Mouse (Mus musculus): Measurements from ENCODE around the gene Tlr7. TPM values are rescaled to one million over a fixed set of nuclear protein-coding genes. Genes with fewer than 3 reads are reported as not detected.
"Not testable (repeated sequence)": the region's sequence is repeated elsewhere in the genome, so short reads cannot be mapped to it uniquely, and the experiment has no call there.

The Tlr7 gene
- polyA plus RNA-seq, 1 experiment from 2014 or later = 0.57 TPM

DNA sequence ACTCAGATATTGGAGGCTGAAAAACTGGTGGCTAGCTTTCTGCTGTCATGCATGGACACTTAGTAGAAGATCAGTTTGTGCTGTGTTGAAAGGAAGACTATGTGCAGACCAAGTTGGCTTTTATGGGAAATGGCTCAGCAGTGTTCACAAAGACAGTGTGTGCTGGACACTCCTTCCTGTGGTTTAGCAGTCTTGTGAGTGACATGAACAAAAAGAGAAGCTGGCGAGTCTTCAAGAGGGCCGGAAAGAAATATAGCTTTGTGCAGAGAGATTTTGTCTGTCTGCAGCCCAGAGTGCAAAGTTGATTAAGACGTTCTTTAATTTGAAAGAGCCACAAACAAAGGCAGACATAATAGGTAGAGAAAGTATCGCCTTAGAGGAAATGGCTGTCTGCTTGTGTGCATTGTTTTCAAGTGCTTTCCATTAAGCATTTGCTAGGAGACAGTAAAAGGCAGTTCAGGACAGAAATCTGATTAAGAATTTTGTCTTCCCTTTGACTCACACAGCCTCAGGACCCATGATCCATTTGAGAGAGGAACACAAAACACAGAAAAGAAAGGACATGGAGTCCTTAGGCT is 11.4 kb downstream of the Tlr7 start:
- Histone ChIP-seq H3K36me3 (ENCODE audit: control insufficient read depth, insufficient read depth, low read length) (no peaks in the 10 kb centered on the region), H3K4me3 (ENCODE audit: low read length) (no peak overlapping the region), H3K4me1 (ENCODE audit: control insufficient read depth, insufficient read depth, low read length) (no peaks in the 10 kb centered on the region), H3K9me3 (ENCODE audit: control insufficient read depth, low read length) (no peaks in the 10 kb centered on the region), H3K27me3 (replicated peaks; ENCODE audit: control insufficient read depth, insufficient read depth, low read length) (no peaks in the 10 kb centered on the region), H3K27ac (ENCODE audit: low read length) (no peak overlapping the region), H3K4me2 (ENCODE audit: low read depth, low read length) (no peak overlapping the region), H3K9ac (ENCODE audit: low read depth, low read length) (no peak overlapping the region)
- 65% methylated on average over 4 of the region's 4 CpGs for WGBS
- no peak for ATAC-seq

DNA sequence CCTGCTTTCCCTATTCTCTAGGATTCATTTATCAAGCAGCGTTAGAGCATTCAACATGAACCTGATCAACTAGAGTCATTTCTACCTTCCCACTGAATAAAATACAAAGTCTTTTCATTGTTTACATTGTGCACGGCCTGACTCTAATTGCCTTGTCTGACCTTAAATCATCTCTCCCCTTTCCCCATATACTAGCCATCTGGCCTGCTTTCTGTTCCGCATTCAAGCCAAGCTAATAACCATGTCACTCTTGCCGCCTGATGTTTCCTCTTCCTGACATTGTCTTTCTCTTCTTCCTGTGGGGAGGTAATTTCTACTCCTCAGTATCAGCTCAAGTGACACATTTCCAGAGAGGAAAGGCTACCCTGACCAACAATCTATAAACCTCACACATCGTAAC is 14.6 kb downstream of the Tlr7 start:
- H3K4me1 ChIP-seq (ENCODE audit: control insufficient read depth, insufficient read depth, low read length) = no peaks in the 10 kb centered on the region
- no peaks in the 10 kb centered on the region for H3K9me3 ChIP-seq (ENCODE audit: control insufficient read depth, low read length)
- no peak overlapping the region for H3K4me2 ChIP-seq (ENCODE audit: low read depth, low read length)
- H3K4me3 ChIP-seq (ENCODE audit: low read length) = no peak overlapping the region
- no peak for ATAC-seq
- H3K9ac ChIP-seq (ENCODE audit: low read depth, low read length) = no peak overlapping the region
- 50% methylated on average over 5 of the region's 5 CpGs for WGBS
- H3K27ac ChIP-seq (ENCODE audit: low read length) = no peak overlapping the region
- no peaks in the 10 kb centered on the region for H3K27me3 ChIP-seq (replicated peaks; ENCODE audit: control insufficient read depth, insufficient read depth, low read length)
- H3K36me3 ChIP-seq (ENCODE audit: control insufficient read depth, insufficient read depth, low read length) = no peaks in the 10 kb centered on the region

DNA sequence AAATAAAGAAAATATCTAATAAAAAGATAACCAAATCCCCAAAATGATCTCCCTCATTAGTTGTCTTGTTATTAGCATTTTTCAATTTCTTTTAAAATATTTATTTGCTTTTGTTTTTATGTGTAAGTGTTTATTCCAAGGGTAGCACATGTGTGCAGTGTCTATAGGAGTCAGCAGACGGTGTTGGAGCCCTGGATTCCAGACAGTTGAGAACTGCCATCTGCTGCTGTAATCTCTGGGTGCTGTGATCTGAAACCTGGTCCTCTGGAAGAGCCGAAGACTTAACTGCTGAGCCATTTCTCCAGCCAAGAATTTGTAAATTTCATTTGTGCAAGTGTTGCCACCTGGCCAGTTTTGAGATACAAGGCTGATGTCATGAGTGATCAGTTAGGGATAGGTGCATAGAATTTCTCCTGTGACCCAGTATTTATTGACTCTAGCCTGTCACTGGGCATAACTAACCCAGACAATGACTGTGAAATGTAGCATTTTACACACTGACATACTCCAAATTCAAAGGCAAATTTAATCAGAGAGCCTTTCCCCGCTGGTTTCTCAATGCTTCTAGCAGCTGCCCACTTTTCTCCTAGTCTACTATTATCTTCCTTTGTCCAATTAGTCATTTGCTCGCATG is 15.1 kb downstream of the Tlr7 start:
- Histone ChIP-seq H3K4me3 (ENCODE audit: low read length) (no peak overlapping the region), H3K9ac (ENCODE audit: low read depth, low read length) (no peak overlapping the region), H3K4me1 (ENCODE audit: control insufficient read depth, insufficient read depth, low read length) (no peaks in the 10 kb centered on the region), H3K4me2 (ENCODE audit: low read depth, low read length) (no peak overlapping the region), H3K27ac (ENCODE audit: low read length) (no peak overlapping the region), H3K36me3 (ENCODE audit: control insufficient read depth, insufficient read depth, low read length) (no peaks in the 10 kb centered on the region), H3K27me3 (replicated peaks; ENCODE audit: control insufficient read depth, insufficient read depth, low read length) (no peaks in the 10 kb centered on the region), H3K9me3 (ENCODE audit: control insufficient read depth, low read length) (no peaks in the 10 kb centered on the region)
- 63% methylated on average over 4 of the region's 4 CpGs for WGBS
- ATAC-seq = no peak

GRCm38 (mm10) chrX:167302061-167302460 is 28.3 kb downstream of the Tlr7 start:
- H3K4me1 ChIP-seq (ENCODE audit: control insufficient read depth, insufficient read depth, low read length); H3K27me3 ChIP-seq (replicated peaks; ENCODE audit: control insufficient read depth, insufficient read depth, low read length); H3K4me3 ChIP-seq (ENCODE audit: low read length); H3K9ac ChIP-seq (ENCODE audit: low read depth, low read length); H3K9me3 ChIP-seq (ENCODE audit: control insufficient read depth, low read length); ATAC-seq; H3K36me3 ChIP-seq (ENCODE audit: control insufficient read depth, insufficient read depth, low read length); H3K27ac ChIP-seq (ENCODE audit: low read length); H3K4me2 ChIP-seq (ENCODE audit: low read depth, low read length): not testable (repeated sequence)
- no CpG with 5 or more reads among the region's 1 CpGs for WGBS

DNA sequence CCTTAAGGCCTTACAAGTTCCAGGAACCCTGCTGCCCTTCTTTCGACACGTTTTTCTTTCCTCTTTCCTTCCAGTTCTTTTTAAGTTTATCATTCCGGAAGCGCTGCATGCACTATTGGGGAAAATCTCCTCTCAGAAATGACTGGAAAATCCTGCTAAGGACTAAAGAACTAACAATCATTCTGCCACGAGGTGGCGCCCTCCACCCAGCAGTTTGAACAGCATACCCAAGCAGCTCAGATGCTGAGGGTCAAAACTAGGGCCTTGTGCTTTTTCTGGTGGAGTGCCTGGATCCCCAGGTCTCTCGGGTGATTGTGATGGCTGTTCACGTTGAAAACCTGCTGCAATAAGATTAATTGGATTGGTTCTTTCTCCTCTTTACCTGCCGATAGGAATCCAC is 53.4 kb downstream of the Tlr7 start:
- peak overlapping the region; percentile 47 for H3K4me2 ChIP-seq (ENCODE audit: low read depth, low read length)
- H3K27ac ChIP-seq (ENCODE audit: low read length) = no peak overlapping the region
- H3K9me3 ChIP-seq (ENCODE audit: control insufficient read depth, low read length) = no peaks in the 10 kb centered on the region
- peak overlapping the region; percentile 28 for H3K4me3 ChIP-seq (ENCODE audit: low read length)
- no peak overlapping the region for H3K9ac ChIP-seq (ENCODE audit: low read depth, low read length)
- H3K4me1 ChIP-seq (ENCODE audit: control insufficient read depth, insufficient read depth, low read length) = no peaks in the 10 kb centered on the region
- 12% methylated on average over 9 of the region's 9 CpGs for WGBS
- no peaks in the 10 kb centered on the region for H3K36me3 ChIP-seq (ENCODE audit: control insufficient read depth, insufficient read depth, low read length)
- no peaks in the 10 kb centered on the region; the same call in 1 of the 2 replicates for H3K27me3 ChIP-seq (replicated peaks; ENCODE audit: control insufficient read depth, insufficient read depth, low read length)
- ATAC-seq = peak; percentile 70

- Histone ChIP-seq H3K9me3 (ENCODE audit: control insufficient read depth, low read length) (no peaks in the 10 kb centered on the region), H3K4me3 (ENCODE audit: low read length) (peak overlapping the region; percentile 28), H3K4me1 (ENCODE audit: control insufficient read depth, insufficient read depth, low read length) (no peaks in the 10 kb centered on the region), H3K36me3 (ENCODE audit: control insufficient read depth, insufficient read depth, low read length) (no peaks in the 10 kb centered on the region), H3K27me3 (replicated peaks; ENCODE audit: control insufficient read depth, insufficient read depth, low read length) (no peaks in the 10 kb centered on the region; the same call in 1 of the 2 replicates), H3K27ac (ENCODE audit: low read length) (no peak overlapping the region), H3K9ac (ENCODE audit: low read depth, low read length) (no peak overlapping the region), H3K4me2 (ENCODE audit: low read depth, low read length) (peak overlapping the region; percentile 47)
- 43% methylated on average over 10 of the region's 10 CpGs for WGBS
- no peak for ATAC-seq
Observed at GRCm38 (mm10) chrX:167276551-167276950, 53.8 kb downstream of the Tlr7 start.

- WGBS = 73% methylated on average over 4 of the region's 4 CpGs
- no peak for ATAC-seq
- Histone ChIP-seq H3K9ac (ENCODE audit: low read depth, low read length) (no peak within 1 kb of the TSS), H3K4me1 (ENCODE audit: control insufficient read depth, insufficient read depth, low read length) (no peaks in the 10 kb centered on the region), H3K36me3 (ENCODE audit: control insufficient read depth, insufficient read depth, low read length) (no peaks in the 10 kb centered on the region), H3K9me3 (ENCODE audit: control insufficient read depth, low read length) (no peaks in the 10 kb centered on the region), H3K4me2 (ENCODE audit: low read depth, low read length) (no peak within 1 kb of the TSS), H3K27ac (ENCODE audit: low read length) (no peak within 1 kb of the TSS), H3K27me3 (replicated peaks; ENCODE audit: control insufficient read depth, insufficient read depth, low read length) (no peaks in the 10 kb centered on the region), H3K4me3 (ENCODE audit: low read length) (no peak within 1 kb of the TSS)
Observed at GRCm38 (mm10) chrX:167264086-167264485, 66.3 kb downstream of the Tlr7 start, which contains the start of gene Tlr8. Tlr8 (minus strand) TSS chrX:167264329.

GRCm38 (mm10) chrX:167263530-167263929 is 66.8 kb downstream of the Tlr7 start:
- Histone ChIP-seq H3K27ac (ENCODE audit: low read length) (no peak overlapping the region), H3K27me3 (replicated peaks; ENCODE audit: control insufficient read depth, insufficient read depth, low read length) (0 out of 2 replicates have a peak, but pooled peaks cover 1% of the 10 kb centered on the region), H3K4me1 (ENCODE audit: control insufficient read depth, insufficient read depth, low read length) (no peaks in the 10 kb centered on the region), H3K9ac (ENCODE audit: low read depth, low read length) (no peak overlapping the region), H3K4me2 (ENCODE audit: low read depth, low read length) (no peak overlapping the region), H3K9me3 (ENCODE audit: control insufficient read depth, low read length) (no peaks in the 10 kb centered on the region), H3K4me3 (ENCODE audit: low read length) (no peak overlapping the region), H3K36me3 (ENCODE audit: control insufficient read depth, insufficient read depth, low read length) (no peaks in the 10 kb centered on the region)
- 77% methylated on average over 4 of the region's 4 CpGs for WGBS
- ATAC-seq = no peak

All from intestine, embryonic 16.5 days (tissue).